Mouse (Mus musculus): Measurements from ENCODE around the gene Sft2d1. TPM values are rescaled to one million over a fixed set of nuclear protein-coding genes. Genes with fewer than 3 reads are reported as not detected.
A peak's percentile ranks its signal among the peaks of the same experiment; 100 is the strongest.

The Sft2d1 gene
- polyA plus RNA-seq, 1 experiment = 74.2 TPM

DNA sequence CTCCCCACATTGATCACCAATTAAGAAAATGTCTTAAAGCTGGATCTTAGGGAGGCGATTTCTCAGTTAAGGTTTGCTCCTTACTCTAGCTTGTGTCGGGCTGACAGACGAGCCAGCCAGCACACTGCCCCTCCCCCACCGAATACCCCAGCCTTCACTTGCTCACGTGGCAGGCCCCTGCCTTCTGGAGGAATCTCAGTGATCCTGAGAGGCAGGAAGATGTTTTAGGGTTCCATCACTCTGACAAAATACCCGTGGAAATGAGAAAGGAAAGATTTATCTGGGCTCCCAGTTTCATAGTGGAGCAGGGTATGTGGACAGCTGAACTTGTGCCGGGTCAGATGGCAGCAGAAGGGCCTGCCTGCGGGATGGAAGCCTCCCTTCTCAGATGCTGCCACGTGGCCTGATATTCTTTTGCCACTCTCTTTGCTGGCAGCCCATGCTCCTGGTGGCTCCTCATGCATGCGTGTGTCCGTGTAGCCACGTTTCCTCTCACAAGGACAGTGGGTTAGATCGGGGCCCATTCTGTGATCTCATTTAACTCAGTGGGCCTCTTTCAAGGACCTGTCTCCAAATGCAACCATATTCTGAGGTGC lies 59.8 kb downstream of the Sft2d1 start:
- TF ChIP-seq POLR2A (IDR thresholded peaks at IDR 0.05; ENCODE audit: borderline replicate concordance, extremely low read depth, low read depth, low read length) (no peak), CTCF (IDR thresholded peaks at IDR 0.05; ENCODE audit: insufficient read depth, low read length) (no peak)
- Histone ChIP-seq H3K4me1 (ENCODE audit: control insufficient read depth, insufficient read depth, low read length) (peaks cover 2% of the 10 kb centered on the region; the same call in 1 of the 2 replicates), H3K4me3 (replicated peaks; ENCODE audit: extremely low read depth, low read depth, low read length) (no peak overlapping the region)
- DNase-seq = no peak
- WGBS = 54% methylated on average over 13 of the region's 13 CpGs

- no peak overlapping the region for H3K4me3 ChIP-seq (replicated peaks; ENCODE audit: extremely low read depth, low read depth, low read length)
- WGBS = under 1% methylated on average over 7 of the region's 7 CpGs
- TF ChIP-seq CTCF (IDR thresholded peaks at IDR 0.05; ENCODE audit: insufficient read depth, low read length) = no peak
- no peak for TF ChIP-seq POLR2A (IDR thresholded peaks at IDR 0.05; ENCODE audit: borderline replicate concordance, extremely low read depth, low read depth, low read length)
- H3K4me1 ChIP-seq (ENCODE audit: control insufficient read depth, insufficient read depth, low read length) = peaks cover 2% of the 10 kb centered on the region; the same call in 1 of the 2 replicates
- peak; percentile 22 for DNase-seq
Measured at GRCm38 (mm10) chr17:8371834-8372233, 60.9 kb downstream of the Sft2d1 start.

- peaks cover 2% of the 10 kb centered on the region; the same call in 1 of the 2 replicates for H3K4me1 ChIP-seq (ENCODE audit: control insufficient read depth, insufficient read depth, low read length)
- H3K4me3 ChIP-seq (replicated peaks; ENCODE audit: extremely low read depth, low read depth, low read length) = peak overlapping the region; percentile 8
- TF ChIP-seq POLR2A (IDR thresholded peaks at IDR 0.05; ENCODE audit: borderline replicate concordance, extremely low read depth, low read depth, low read length) (no peak), CTCF (IDR thresholded peaks at IDR 0.05; ENCODE audit: insufficient read depth, low read length) (peak; percentile 86)
- DNase-seq = peak; percentile 65
- 2% methylated on average over 18 of the region's 18 CpGs for WGBS
Measured at GRCm38 (mm10) chr17:8372286-8373046, 61.6 kb downstream of the Sft2d1 start.

Other genes with a start within 250 kb of the Sft2d1 start
- 1.7 and 2.9 TPM in 2 replicates for gene Gm49673, start 163.3 kb upstream of the Sft2d1 start, polyA plus RNA-seq (2012; rRNA removed)
- gene Rnaset2a, start 163.0 kb upstream of the Sft2d1 start, polyA plus RNA-seq (2012; rRNA removed) = 50.1 and 50.6 TPM in 2 replicates
- 1.7 and 3.4 TPM in 2 replicates for gene Fgfr1op, start 145.6 kb upstream of the Sft2d1 start, polyA plus RNA-seq (2012; rRNA removed)
- gene Ccr6, start 75.1 kb upstream of the Sft2d1 start, polyA plus RNA-seq (2012; rRNA removed) = 2.4 and 4.8 TPM in 2 replicates
- 68.3 and 103 TPM in 2 replicates for gene Mpc1, start 28.2 kb upstream of the Sft2d1 start, polyA plus RNA-seq (2012; rRNA removed)
- gene Prr18, start 26.4 kb downstream of the Sft2d1 start, polyA plus RNA-seq (2012; rRNA removed) = 14.4 and 16.1 TPM in 2 replicates
- 3.5 and 3.7 TPM in 2 replicates for gene T2, start 44.9 kb downstream of the Sft2d1 start, polyA plus RNA-seq (2012; rRNA removed)
- 0.20 TPM in 2 replicates for gene T, start 123.3 kb downstream of the Sft2d1 start, polyA plus RNA-seq (2012; rRNA removed)
- gene Pde10a, start 214.3 kb downstream of the Sft2d1 start, polyA plus RNA-seq (2012; rRNA removed) = 0.42 and 0.62 TPM in 2 replicates

All from lung, adult 2 months (tissue).